Mouse (Mus musculus): ENCODE data around the gene Ksr1. TPM values are rescaled to one million over a fixed set of nuclear protein-coding genes. Genes with fewer than 3 reads are reported as not detected.

Gene Ksr1
- polyA plus RNA-seq, 1 experiment from 2014 or later: 2.1 TPM

Other genes starting within 250 kb of the Ksr1 start
- gene Nos2, start 225.6 kb downstream of the Ksr1 start, polyA plus RNA-seq (2015; fragmentation: Nextera tagmentation; extraction: Ambion mirVana): 0.03 and 0.06 TPM in 2 replicates
- 154 and 177 TPM in 2 replicates for gene Lgals9, start 161.5 kb downstream of the Ksr1 start, polyA plus RNA-seq (2015; fragmentation: Nextera tagmentation; extraction: Ambion mirVana)
- gene Wsb1, start 108.3 kb upstream of the Ksr1 start, polyA plus RNA-seq (2015; fragmentation: Nextera tagmentation; extraction: Ambion mirVana): 32.2 and 33.6 TPM in 2 replicates
- not detected in 2 replicates for gene Gm9964, start 150.5 kb upstream of the Ksr1 start, polyA plus RNA-seq (2015; fragmentation: Nextera tagmentation; extraction: Ambion mirVana)
- gene Nf1, start 193.3 kb upstream of the Ksr1 start, polyA plus RNA-seq (2015; fragmentation: Nextera tagmentation; extraction: Ambion mirVana): 0.92 and 1.0 TPM in 2 replicates

All from liver, embryonic 15.5 days (tissue).